ENCODE assay signal across 15 mouse cellular contexts in genomic region chr9:65084198-65084807, GRCm38 (mm10). TPM values are rescaled to one million over a fixed set of nuclear protein-coding genes. Genes with fewer than 3 reads are reported as not detected.
DNase-seq lines count a peak whose midpoint lies in the region; ATAC-seq and TF ChIP-seq lines count a peak whose summit lies in the region.
"Had no signal": no experiment of that assay in that cellular context is flagged by ENCODE, and none has a peak within 500 bp of the region (broad histone marks: within the 10 kb centered on the region; RNA-seq: fewer than 3 reads in every experiment).

No protein-coding gene starts in this region.

- no peak for ATAC-seq in midbrain, postnatal 0 days (ENCODE audit: low FRiP score)
- ATAC-seq in midbrain, embryonic 15.5 days (replicated peaks), result no peak
- ATAC-seq in intestine, embryonic 14.5 days (replicated peaks; ENCODE audit: low FRiP score, low TSS enrichment, low read depth), result peak; percentile 86
- peak; percentile 78; the same call in 1 of the 2 replicates for ATAC-seq in stomach, embryonic 14.5 days (ENCODE audit: insufficient number of reproducible peaks, insufficient read depth, low FRiP score, low read depth)
- ATAC-seq: hindbrain, postnatal 0 days had no signal

- H3K27ac ChIP-seq in midbrain, postnatal 0 days (ENCODE audit: low read depth, low read length), result no peak overlapping the region
- H3K27ac ChIP-seq in midbrain, embryonic 15.5 days, result no peak overlapping the region
- no peak overlapping the region for H3K27ac ChIP-seq in intestine, embryonic 14.5 days (ENCODE audit: low read depth)
- H3K27ac ChIP-seq in stomach, embryonic 14.5 days (ENCODE audit: low read length), result no peak overlapping the region
- no peak overlapping the region for H3K27ac ChIP-seq in heart, embryonic 10.5 days
- H3K27ac ChIP-seq: embryonic facial prominence, embryonic 12.5 days; hindbrain, postnatal 0 days; midbrain, embryonic 12.5 days had no signal

- no peak overlapping the region for H3K4me3 ChIP-seq in midbrain, postnatal 0 days (ENCODE audit: low read depth, low read length)
- H3K4me3 ChIP-seq in midbrain, embryonic 15.5 days, result no peak overlapping the region
- H3K4me3 ChIP-seq in intestine, embryonic 14.5 days (ENCODE audit: low read depth, low read length), result no peak overlapping the region
- H3K4me3 ChIP-seq in stomach, embryonic 14.5 days (ENCODE audit: low read depth, low read length), result no peak overlapping the region
- no peak overlapping the region for H3K4me3 ChIP-seq in heart, embryonic 10.5 days
- H3K4me3 ChIP-seq: embryonic facial prominence, embryonic 12.5 days; midbrain, embryonic 12.5 days had no signal

- WGBS in midbrain, postnatal 0 days, result 89% methylated on average over 7 of the region's 7 CpGs
- WGBS in midbrain, embryonic 15.5 days, result 82% methylated on average over 7 of the region's 7 CpGs
- WGBS in intestine, embryonic 14.5 days, result 67% methylated on average over 7 of the region's 7 CpGs
- WGBS in stomach, embryonic 14.5 days, result 70% methylated on average over 7 of the region's 7 CpGs
- WGBS in heart, embryonic 10.5 days, result 81% methylated on average over 7 of the region's 7 CpGs

- H3K36me3 ChIP-seq in midbrain, postnatal 0 days (ENCODE audit: insufficient read depth, low read length), result peaks cover 20% of the 10 kb centered on the region
- H3K36me3 ChIP-seq in midbrain, embryonic 15.5 days (replicated peaks), result peaks cover 32% of the 10 kb centered on the region; the same call in 1 of the 2 replicates
- peaks cover 40% of the 10 kb centered on the region for H3K36me3 ChIP-seq in intestine, embryonic 14.5 days (ENCODE audit: control insufficient read depth, insufficient read depth, low read length)
- H3K36me3 ChIP-seq in stomach, embryonic 14.5 days (ENCODE audit: control insufficient read depth, insufficient read depth, low read length), result peaks cover 26% of the 10 kb centered on the region
- H3K36me3 ChIP-seq in heart, embryonic 10.5 days, result peaks cover 53% of the 10 kb centered on the region

- no peak overlapping the region for H3K4me2 ChIP-seq in midbrain, postnatal 0 days (ENCODE audit: low read depth, low read length, poor library complexity, severe bottlenecking)
- H3K4me2 ChIP-seq in midbrain, embryonic 15.5 days, result no peak overlapping the region
- no peak overlapping the region for H3K4me2 ChIP-seq in intestine, embryonic 14.5 days (ENCODE audit: low read length)
- H3K4me2 ChIP-seq in stomach, embryonic 14.5 days (replicated peaks; ENCODE audit: low read depth, low read length), result no peak overlapping the region
- H3K4me2 ChIP-seq: embryonic facial prominence, embryonic 12.5 days; lung, embryonic 14.5 days; midbrain, embryonic 12.5 days had no signal

- DNase-seq in midbrain, postnatal 0 days (ENCODE audit: low spot score), result no peak
- DNase-seq in R1 (ENCODE audit: low read depth, low spot score), result peak; percentile 17
- DNase-seq in intestine, embryonic 14.5 days (ENCODE audit: low spot score), result no peak
- DNase-seq in right cerebral cortex, postnatal 14 days, result no peak
- no peak for DNase-seq in left cerebral cortex, postnatal 25 days (ENCODE audit: low spot score in 2 of 2)
- DNase-seq in heart, embryonic 10.5 days (ENCODE audit: low spot score), result no peak
- DNase-seq: cerebellum, adult 2 months; kidney, postnatal 4 days; lung, embryonic 14.5 days; thymus, postnatal 36 days had no signal

- H3K9ac ChIP-seq in midbrain, postnatal 0 days (replicated peaks; ENCODE audit: low read length, poor library complexity, severe bottlenecking), result 0 out of 2 replicates have a peak overlapping the region, but pooled peaks have one; percentile 1
- H3K9ac ChIP-seq in midbrain, embryonic 15.5 days, result no peak overlapping the region
- no peak overlapping the region for H3K9ac ChIP-seq in intestine, embryonic 14.5 days (ENCODE audit: low read length)
- no peak overlapping the region for H3K9ac ChIP-seq in stomach, embryonic 14.5 days (replicated peaks; ENCODE audit: low read depth, low read length)
- H3K9ac ChIP-seq: embryonic facial prominence, embryonic 12.5 days; lung, embryonic 14.5 days; midbrain, embryonic 12.5 days had no signal

- H3K9me3 ChIP-seq in midbrain, postnatal 0 days (ENCODE audit: low read length), result no peaks in the 10 kb centered on the region
- no peaks in the 10 kb centered on the region for H3K9me3 ChIP-seq in midbrain, embryonic 15.5 days
- no peaks in the 10 kb centered on the region for H3K9me3 ChIP-seq in intestine, embryonic 14.5 days (ENCODE audit: control insufficient read depth, low read length)
- no peaks in the 10 kb centered on the region for H3K9me3 ChIP-seq in stomach, embryonic 14.5 days (ENCODE audit: control insufficient read depth, low read depth, low read length)
- no peaks in the 10 kb centered on the region for H3K9me3 ChIP-seq in heart, embryonic 10.5 days
- H3K9me3 ChIP-seq: embryonic facial prominence, embryonic 12.5 days; midbrain, embryonic 12.5 days had no signal

- intact Hi-C loops in left cerebral cortex, postnatal 25 days (cut with DNase I), result loop anchor here (5.0 kb wide), 1 partner anchor 38 kb away; no protein-coding TSS in a partner anchor

- H3K4me1 ChIP-seq in midbrain, postnatal 0 days (ENCODE audit: insufficient read depth, low read length), result no peaks in the 10 kb centered on the region
- H3K4me1 ChIP-seq in midbrain, embryonic 15.5 days, result no peaks in the 10 kb centered on the region
- no peaks in the 10 kb centered on the region for H3K4me1 ChIP-seq in intestine, embryonic 14.5 days (replicated peaks; ENCODE audit: control insufficient read depth, insufficient read depth, low read length)
- no peaks in the 10 kb centered on the region for H3K4me1 ChIP-seq in stomach, embryonic 14.5 days (ENCODE audit: control insufficient read depth, insufficient read depth, low read length)
- peaks cover 8% of the 10 kb centered on the region for H3K4me1 ChIP-seq in heart, embryonic 10.5 days
- H3K4me1 ChIP-seq: embryonic facial prominence, embryonic 12.5 days; midbrain, embryonic 12.5 days had no signal

- H3K27me3 ChIP-seq in midbrain, postnatal 0 days (ENCODE audit: insufficient read depth, low read length), result no peaks in the 10 kb centered on the region
- H3K27me3 ChIP-seq in midbrain, embryonic 15.5 days (replicated peaks), result no peaks in the 10 kb centered on the region
- no peaks in the 10 kb centered on the region for H3K27me3 ChIP-seq in intestine, embryonic 14.5 days (replicated peaks; ENCODE audit: control insufficient read depth, insufficient read depth, low read length)
- H3K27me3 ChIP-seq in stomach, embryonic 14.5 days (ENCODE audit: control insufficient read depth, insufficient read depth, low read length), result no peaks in the 10 kb centered on the region
- H3K27me3 ChIP-seq in heart, embryonic 10.5 days (ENCODE audit: insufficient read depth, poor library complexity, severe bottlenecking), result no peaks in the 10 kb centered on the region
- H3K27me3 ChIP-seq: embryonic facial prominence, embryonic 12.5 days; midbrain, embryonic 12.5 days had no signal

- TF ChIP-seq CTCF in midbrain, postnatal 0 days (IDR thresholded peaks at IDR 0.05), result no peak

RNA-seq across cellular contexts. Expression of gene Igdcc4, which starts 17.0 kb away (rescaled TPM):
- 46.6 and 52.9 TPM in 2 replicates for total RNA-seq in midbrain, postnatal 0 days (2014; rRNA removed)
- polyA plus RNA-seq in midbrain, postnatal 0 days (2015; fragmentation: Nextera tagmentation; extraction: Ambion mirVana), result 11.1 and 11.9 TPM in 2 replicates
- 16.8 and 17.3 TPM in 2 replicates for polyA plus RNA-seq in midbrain, embryonic 15.5 days (2015; fragmentation: Nextera tagmentation; extraction: Ambion mirVana)
- polyA plus RNA-seq in intestine, embryonic 14.5 days (2014; fragmentation: Nextera tagmentation; extraction: Ambion mirVana), result 39.6 and 42.2 TPM in 2 replicates
- polyA plus RNA-seq in stomach, embryonic 14.5 days (2014; fragmentation: Nextera tagmentation; extraction: Ambion mirVana), result 42.4 and 43.3 TPM in 2 replicates
- 10 to 100 TPM; 23.4 to 24.5 TPM for total RNA-seq in left cerebral cortex, postnatal 25 days (2021)
- polyA plus RNA-seq in heart, embryonic 10.5 days (2016; fragmentation: Nextera tagmentation; extraction: Ambion mirVana), result 7.5 and 10.8 TPM in 2 replicates

RNA-seq across cellular contexts. Expression of gene Dpp8, which starts 52.1 kb away (rescaled TPM):
- total RNA-seq in midbrain, postnatal 0 days (2014; rRNA removed), result 86.9 and 105 TPM in 2 replicates
- polyA plus RNA-seq in midbrain, postnatal 0 days (2015; fragmentation: Nextera tagmentation; extraction: Ambion mirVana), result 26.2 and 28.1 TPM in 2 replicates
- 38.9 and 42.5 TPM in 2 replicates for polyA plus RNA-seq in midbrain, embryonic 15.5 days (2015; fragmentation: Nextera tagmentation; extraction: Ambion mirVana)
- 26.4 and 30.7 TPM in 2 replicates for polyA plus RNA-seq in intestine, embryonic 14.5 days (2014; fragmentation: Nextera tagmentation; extraction: Ambion mirVana)
- 29.8 and 33.1 TPM in 2 replicates for polyA plus RNA-seq in stomach, embryonic 14.5 days (2014; fragmentation: Nextera tagmentation; extraction: Ambion mirVana)
- 100 to 1,000 TPM; 154 to 160 TPM for total RNA-seq in left cerebral cortex, postnatal 25 days (2021)
- 35.2 and 36.2 TPM in 2 replicates for polyA plus RNA-seq in heart, embryonic 10.5 days (2016; fragmentation: Nextera tagmentation; extraction: Ambion mirVana)

RNA-seq across cellular contexts. Expression of gene Igdcc3, which starts 56.7 kb away (rescaled TPM):
- 5.3 and 7.7 TPM in 2 replicates for total RNA-seq in midbrain, postnatal 0 days (2014; rRNA removed)
- polyA plus RNA-seq in midbrain, postnatal 0 days (2015; fragmentation: Nextera tagmentation; extraction: Ambion mirVana), result 6.4 and 6.6 TPM in 2 replicates
- 12.8 and 14.1 TPM in 2 replicates for polyA plus RNA-seq in midbrain, embryonic 15.5 days (2015; fragmentation: Nextera tagmentation; extraction: Ambion mirVana)
- 2.7 and 2.9 TPM in 2 replicates for polyA plus RNA-seq in intestine, embryonic 14.5 days (2014; fragmentation: Nextera tagmentation; extraction: Ambion mirVana)
- 2.0 and 2.7 TPM in 2 replicates for polyA plus RNA-seq in stomach, embryonic 14.5 days (2014; fragmentation: Nextera tagmentation; extraction: Ambion mirVana)
- total RNA-seq in left cerebral cortex, postnatal 25 days (2021), result 1 to 10 TPM; 1.5 to 2.2 TPM
- polyA plus RNA-seq in heart, embryonic 10.5 days (2016; fragmentation: Nextera tagmentation; extraction: Ambion mirVana), result 26.8 and 65.0 TPM in 2 replicates

Comparison
In these comparisons a context has a peak if more than half of its experiments do, and no peak if none do; other contexts are left out.
1. ATAC-seq: peak in intestine, embryonic 14.5 days (single experiment) and stomach, embryonic 14.5 days (single experiment); none in midbrain, postnatal 0 days (single experiment) and midbrain, embryonic 15.5 days (single experiment).